Mouse (Mus musculus): ENCODE measurements around the gene Usp29. TPM values are rescaled to one million over a fixed set of nuclear protein-coding genes. Genes with fewer than 3 reads are reported as not detected.

The Usp29 gene
- total and polyA plus RNA-seq, 2 experiments from 2014 or later, result 2.2 to 3.2 TPM

GRCm38 (mm10) chr7:6799105-6799805 is 68.9 kb downstream of the Usp29 start:
- H3K9ac ChIP-seq (replicated peaks; ENCODE audit: low read depth, low read length), result no peak overlapping the region
- TF ChIP-seq CTCF (IDR thresholded peaks at IDR 0.05; ENCODE audit: low read depth) (no peak), EP300 (IDR thresholded peaks at IDR 0.05; ENCODE audit: low read depth) (no peak)
- no peak overlapping the region for H3K27ac ChIP-seq (ENCODE audit: low read depth)
- H3K36me3 ChIP-seq (replicated peaks; ENCODE audit: control insufficient read depth, insufficient read depth, low read length), result no peaks in the 10 kb centered on the region
- H3K4me1 ChIP-seq (ENCODE audit: control insufficient read depth, insufficient read depth), result no peaks in the 10 kb centered on the region
- no peak overlapping the region for H3K4me2 ChIP-seq (ENCODE audit: low read depth, low read length)
- H3K9me3 ChIP-seq (replicated peaks; ENCODE audit: control insufficient read depth, low read length), result no peaks in the 10 kb centered on the region
- no peak overlapping the region for H3K4me3 ChIP-seq (ENCODE audit: low read depth, low read length)
- WGBS, result 62% methylated on average over 9 of the region's 9 CpGs
- DNase-seq (ENCODE audit: low spot score) (no peak), ATAC-seq (ENCODE audit: insufficient read depth, low read depth) (no peak)
- H3K27me3 ChIP-seq (ENCODE audit: control insufficient read depth, insufficient read depth, low read length), result no peaks in the 10 kb centered on the region

- no peak overlapping the region for H3K4me3 ChIP-seq (ENCODE audit: low read depth, low read length)
- no peak for TF ChIP-seq EP300 (IDR thresholded peaks at IDR 0.05; ENCODE audit: low read depth)
- no peak for TF ChIP-seq CTCF (IDR thresholded peaks at IDR 0.05; ENCODE audit: low read depth)
- DNase-seq (ENCODE audit: low spot score) (no peak), ATAC-seq (ENCODE audit: insufficient read depth, low read depth) (no peak)
- no peak overlapping the region for H3K27ac ChIP-seq (ENCODE audit: low read depth)
- H3K4me2 ChIP-seq (ENCODE audit: low read depth, low read length), result no peak overlapping the region
- no peaks in the 10 kb centered on the region for H3K27me3 ChIP-seq (ENCODE audit: control insufficient read depth, insufficient read depth, low read length)
- no peaks in the 10 kb centered on the region for H3K9me3 ChIP-seq (replicated peaks; ENCODE audit: control insufficient read depth, low read length)
- no peaks in the 10 kb centered on the region for H3K4me1 ChIP-seq (ENCODE audit: control insufficient read depth, insufficient read depth)
- no peaks in the 10 kb centered on the region for H3K36me3 ChIP-seq (replicated peaks; ENCODE audit: control insufficient read depth, insufficient read depth, low read length)
- no peak overlapping the region for H3K9ac ChIP-seq (replicated peaks; ENCODE audit: low read depth, low read length)
- 75% methylated on average over 12 of the region's 12 CpGs for WGBS
These were observed 70.4 kb downstream of the Usp29 start for GRCm38 (mm10) chr7:6800586-6801441.

GRCm38 (mm10) chr7:6801642-6802041 is 71.3 kb downstream of the Usp29 start:
- no peak for DNase-seq (ENCODE audit: low spot score)
- Histone ChIP-seq H3K27me3 (ENCODE audit: control insufficient read depth, insufficient read depth, low read length) (no peaks in the 10 kb centered on the region), H3K4me1 (ENCODE audit: control insufficient read depth, insufficient read depth) (no peaks in the 10 kb centered on the region), H3K4me2 (ENCODE audit: low read depth, low read length) (no peak overlapping the region), H3K4me3 (ENCODE audit: low read depth, low read length) (no peak overlapping the region), H3K9me3 (replicated peaks; ENCODE audit: control insufficient read depth, low read length) (no peaks in the 10 kb centered on the region), H3K27ac (ENCODE audit: low read depth) (no peak overlapping the region), H3K9ac (replicated peaks; ENCODE audit: low read depth, low read length) (no peak overlapping the region), H3K36me3 (replicated peaks; ENCODE audit: control insufficient read depth, insufficient read depth, low read length) (no peaks in the 10 kb centered on the region)
- no peak for ATAC-seq (ENCODE audit: insufficient read depth, low read depth)
- 51% methylated on average over 6 of the region's 6 CpGs for WGBS
- no peak for TF ChIP-seq EP300 (IDR thresholded peaks at IDR 0.05; ENCODE audit: low read depth)
- TF ChIP-seq CTCF (IDR thresholded peaks at IDR 0.05; ENCODE audit: low read depth), result no peak

- Histone ChIP-seq H3K9me3 (replicated peaks; ENCODE audit: control insufficient read depth, low read length) (no peaks in the 10 kb centered on the region), H3K36me3 (replicated peaks; ENCODE audit: control insufficient read depth, insufficient read depth, low read length) (no peaks in the 10 kb centered on the region), H3K4me2 (ENCODE audit: low read depth, low read length) (no peak overlapping the region), H3K9ac (replicated peaks; ENCODE audit: low read depth, low read length) (no peak overlapping the region), H3K27ac (ENCODE audit: low read depth) (no peak overlapping the region), H3K4me3 (ENCODE audit: low read depth, low read length) (no peak overlapping the region), H3K4me1 (ENCODE audit: control insufficient read depth, insufficient read depth) (no peaks in the 10 kb centered on the region), H3K27me3 (ENCODE audit: control insufficient read depth, insufficient read depth, low read length) (no peaks in the 10 kb centered on the region)
- ATAC-seq (ENCODE audit: insufficient read depth, low read depth), result no peak
- DNase-seq (ENCODE audit: low spot score), result no peak
- 68% methylated on average over 3 of the region's 3 CpGs for WGBS
- TF ChIP-seq CTCF (IDR thresholded peaks at IDR 0.05; ENCODE audit: low read depth) (no peak), EP300 (IDR thresholded peaks at IDR 0.05; ENCODE audit: low read depth) (no peak)
These were observed 80.2 kb downstream of the Usp29 start for GRCm38 (mm10) chr7:6810556-6810955.

- no peaks in the 10 kb centered on the region for H3K4me1 ChIP-seq (ENCODE audit: control insufficient read depth, insufficient read depth)
- H3K4me3 ChIP-seq (ENCODE audit: low read depth, low read length), result no peak overlapping the region
- no peak overlapping the region for H3K27ac ChIP-seq (ENCODE audit: low read depth)
- 53% methylated on average over 8 of the region's 8 CpGs for WGBS
- TF ChIP-seq CTCF (IDR thresholded peaks at IDR 0.05; ENCODE audit: low read depth) (no peak), EP300 (IDR thresholded peaks at IDR 0.05; ENCODE audit: low read depth) (no peak)
- no peaks in the 10 kb centered on the region for H3K27me3 ChIP-seq (ENCODE audit: control insufficient read depth, insufficient read depth, low read length)
- H3K36me3 ChIP-seq (replicated peaks; ENCODE audit: control insufficient read depth, insufficient read depth, low read length), result no peaks in the 10 kb centered on the region
- H3K9me3 ChIP-seq (replicated peaks; ENCODE audit: control insufficient read depth, low read length), result no peaks in the 10 kb centered on the region
- no peak overlapping the region for H3K9ac ChIP-seq (replicated peaks; ENCODE audit: low read depth, low read length)
- ATAC-seq (ENCODE audit: insufficient read depth, low read depth), result no peak
- no peak overlapping the region for H3K4me2 ChIP-seq (ENCODE audit: low read depth, low read length)
- DNase-seq (ENCODE audit: low spot score), result peak; percentile 22
These were observed 84.6 kb downstream of the Usp29 start for GRCm38 (mm10) chr7:6814971-6815370.
